ENCODE assay signal across 11 mouse cellular contexts in the genomic region with DNA sequence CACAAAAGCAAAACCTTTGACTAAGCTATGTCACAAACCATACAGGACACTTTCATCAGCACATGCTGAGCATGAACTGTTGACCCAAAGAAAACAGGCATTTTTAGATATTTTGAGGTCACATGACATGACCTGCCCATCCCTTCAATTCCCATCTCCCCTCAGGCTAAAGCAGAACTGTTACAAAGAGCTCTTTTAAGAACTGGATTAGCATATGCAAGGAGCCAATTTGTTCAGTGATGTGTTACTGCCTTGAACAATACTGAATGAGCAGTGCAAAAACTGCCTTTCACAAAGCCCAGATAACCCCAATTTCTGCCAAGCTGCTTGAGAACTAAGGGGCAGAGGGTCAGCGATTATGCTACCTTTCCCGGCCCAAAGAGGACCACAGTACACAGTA. TPM values are rescaled to one million over a fixed set of nuclear protein-coding genes. Genes with fewer than 3 reads are reported as not detected.
DNase-seq lines count a peak whose midpoint lies in the region; ATAC-seq and TF ChIP-seq lines count a peak whose summit lies in the region.
"Had no signal": no experiment of that assay in that cellular context is flagged by ENCODE, and none has a peak within 500 bp of the region (broad histone marks: within the 10 kb centered on the region; RNA-seq: fewer than 3 reads in every experiment).

No protein-coding gene starts in this region.

- peak; percentile 91 for ATAC-seq in forebrain, embryonic 14.5 days
- ATAC-seq in midbrain, embryonic 13.5 days = peak; percentile 71

- in situ Hi-C loops in ES-E14 (cut with MboI; ENCODE audit: low sequenced_read_pairs in 2 of 2, unreplicated experiment in 2 of 2) = no loop called here

- no peaks in the 10 kb centered on the region for H3K9me3 ChIP-seq in ES-E14 (ENCODE audit: control insufficient read depth, insufficient read depth, low read depth, low read length)
- no peaks in the 10 kb centered on the region for H3K9me3 ChIP-seq in forebrain, embryonic 14.5 days (replicated peaks; ENCODE audit: control insufficient read depth, low read length)
- H3K9me3 ChIP-seq in midbrain, embryonic 13.5 days = no peaks in the 10 kb centered on the region
- no peaks in the 10 kb centered on the region for H3K9me3 ChIP-seq in limb, embryonic 10.5 days (replicated peaks)
- H3K9me3 ChIP-seq: embryonic facial prominence, embryonic 13.5 days had no signal

- WGBS in forebrain, embryonic 14.5 days = 2% methylated on average over 2 of the region's 2 CpGs
- WGBS in midbrain, embryonic 13.5 days = 12% methylated on average over 2 of the region's 2 CpGs
- 78% methylated on average over 2 of the region's 2 CpGs for WGBS in limb, embryonic 10.5 days

- H3K27me3 ChIP-seq in forebrain, embryonic 14.5 days (replicated peaks; ENCODE audit: control insufficient read depth, insufficient read depth, low read length) = no peaks in the 10 kb centered on the region
- H3K27me3 ChIP-seq in midbrain, embryonic 13.5 days = 0 out of 2 replicates have a peak, but pooled peaks cover 4% of the 10 kb centered on the region
- H3K27me3 ChIP-seq in limb, embryonic 10.5 days (ENCODE audit: low read depth, poor library complexity, severe bottlenecking) = no peaks in the 10 kb centered on the region
- H3K27me3 ChIP-seq: embryonic facial prominence, embryonic 13.5 days had no signal

- H3K27ac ChIP-seq in ES-E14 (ENCODE audit: insufficient read depth, low read depth, low read length, poor library complexity, severe bottlenecking) = peak overlapping the region; percentile 33; the same call in 1 of the 2 replicates
- peak overlapping the region; percentile 46; the same call in 1 of the 2 replicates for H3K27ac ChIP-seq in forebrain, embryonic 14.5 days (ENCODE audit: low read depth, low read length)
- H3K27ac ChIP-seq in midbrain, embryonic 13.5 days = no peak overlapping the region
- H3K27ac ChIP-seq in limb, embryonic 10.5 days = no peak overlapping the region
- H3K27ac ChIP-seq: embryonic facial prominence, embryonic 13.5 days had no signal

- H3K36me3 ChIP-seq in ES-E14 (ENCODE audit: control insufficient read depth, insufficient read depth, low read length, poor library complexity, severe bottlenecking) = no peaks in the 10 kb centered on the region
- H3K36me3 ChIP-seq in forebrain, embryonic 14.5 days (ENCODE audit: control insufficient read depth, insufficient read depth, low read length) = peaks cover 12% of the 10 kb centered on the region
- peaks cover 11% of the 10 kb centered on the region for H3K36me3 ChIP-seq in midbrain, embryonic 13.5 days
- peaks cover 25% of the 10 kb centered on the region for H3K36me3 ChIP-seq in limb, embryonic 10.5 days

- no peak overlapping the region for H3K4me3 ChIP-seq in ES-E14 (ENCODE audit: insufficient read depth in 1 of 2, low read depth in 1 of 2, low read length in 2 of 2, poor library complexity in 1 of 2, severe bottlenecking in 1 of 2)
- H3K4me3 ChIP-seq in forebrain, embryonic 14.5 days (ENCODE audit: low read depth, low read length) = no peak overlapping the region
- H3K4me3 ChIP-seq in midbrain, embryonic 13.5 days (replicated peaks) = no peak overlapping the region
- no peak overlapping the region for H3K4me3 ChIP-seq in limb, embryonic 10.5 days
- H3K4me3 ChIP-seq: embryonic facial prominence, embryonic 13.5 days had no signal

- DNase-seq in ES-E14 (ENCODE audit: low read depth, low spot score) (peak; percentile 69), ZHBTc4 (ENCODE audit: low read depth, low spot score) (peak; percentile 91)
- DNase-seq in forebrain, embryonic 14.5 days (ENCODE audit: low spot score) = peak; percentile 83
- no peak for DNase-seq in spleen, postnatal 4 days (ENCODE audit: low spot score in 2 of 2)
- DNase-seq in limb, embryonic 10.5 days (ENCODE audit: low spot score) = no peak
- DNase-seq in urinary bladder, adult 18-20 months (ENCODE audit: low spot score in 2 of 2) = no peak
- DNase-seq: gastrocnemius, postnatal 14 days; lung, embryonic 14.5 days; thymus, postnatal 36 days had no signal

- no peak overlapping the region for H3K4me2 ChIP-seq in forebrain, embryonic 14.5 days (ENCODE audit: low read length)
- H3K4me2 ChIP-seq in midbrain, embryonic 13.5 days (replicated peaks) = no peak overlapping the region
- H3K4me2 ChIP-seq: embryonic facial prominence, embryonic 13.5 days; lung, embryonic 14.5 days had no signal

- H3K4me1 ChIP-seq in ES-E14 (ENCODE audit: control insufficient read depth in 2 of 2, insufficient read depth in 2 of 2, low read length in 2 of 2, poor library complexity in 1 of 2) = peaks cover 6 to 10% of the 10 kb centered on the region in 2 experiments; a peak in 3 of 4 replicates
- H3K4me1 ChIP-seq in forebrain, embryonic 14.5 days (ENCODE audit: control insufficient read depth, insufficient read depth, low read length) = peaks cover 19% of the 10 kb centered on the region
- H3K4me1 ChIP-seq in midbrain, embryonic 13.5 days (replicated peaks) = peaks cover 25% of the 10 kb centered on the region
- H3K4me1 ChIP-seq in limb, embryonic 10.5 days = no peaks in the 10 kb centered on the region

- no peak overlapping the region for H3K9ac ChIP-seq in ES-E14 (ENCODE audit: insufficient read depth, low read depth, low read length, poor library complexity, severe bottlenecking)
- no peak overlapping the region for H3K9ac ChIP-seq in forebrain, embryonic 14.5 days (ENCODE audit: low read length)
- no peak overlapping the region for H3K9ac ChIP-seq in midbrain, embryonic 13.5 days (replicated peaks)
- H3K9ac ChIP-seq: embryonic facial prominence, embryonic 13.5 days; lung, embryonic 14.5 days had no signal

TF ChIP-seq in ES-E14, 5 proteins besides CTCF, POLR2A, EP300 and RAD21:
- TF ChIP-seq ZNF384 (IDR thresholded peaks at IDR 0.05; ENCODE audit: low read depth, low read length) = no peak
- peak; percentile 75 for TF ChIP-seq MAFK (IDR thresholded peaks at IDR 0.05; ENCODE audit: insufficient read depth, low read depth, low read length)
- no peak for TF ChIP-seq HCFC1 (IDR thresholded peaks at IDR 0.05; ENCODE audit: borderline replicate concordance, insufficient read depth, low read length)
- TF ChIP-seq CHD2 (IDR thresholded peaks at IDR 0.05; ENCODE audit: low read depth, low read length) = peak; percentile 62

RNA-seq across cellular contexts. Expression of gene Tle1, which starts 54.7 kb away (rescaled TPM):
- total RNA-seq in ES-E14 (2012; rRNA removed) = 24.0 and 26.3 TPM in 2 replicates
- 38.7 and 41.2 TPM in 2 replicates for polyA plus RNA-seq in forebrain, embryonic 14.5 days (2014; fragmentation: Nextera tagmentation; extraction: Ambion mirVana)
- polyA plus RNA-seq in midbrain, embryonic 13.5 days (2015; fragmentation: Nextera tagmentation; extraction: Ambion mirVana) = 39.2 and 45.9 TPM in 2 replicates
- 25.0 and 29.0 TPM in 2 replicates for polyA plus RNA-seq in limb, embryonic 10.5 days (2016; fragmentation: Nextera tagmentation; extraction: Ambion mirVana)

Comparison
In these comparisons a context has a peak if more than half of its experiments do, and no peak if none do; other contexts are left out.
1. DNase-seq: peak in ES-E14 (single experiment), ZHBTc4 (single experiment) and forebrain, embryonic 14.5 days (single experiment); none in spleen, postnatal 4 days (0 of 2), limb, embryonic 10.5 days (single experiment) and urinary bladder, adult 18-20 months (0 of 2).
2. H3K27ac ChIP-seq: peak in ES-E14 (single experiment) and forebrain, embryonic 14.5 days (single experiment); none in midbrain, embryonic 13.5 days (single experiment) and limb, embryonic 10.5 days (single experiment).